Mouse (Mus musculus) thymus, adult 2 months (tissue): ENCODE measurements at regions not wholly inside any gene's neighbourhood (a gene's known extent, or its start where the extent isn't known, plus 50 kb on each side); places are given as distances from the start of the nearest gene placed in this dataset.

Experiments
- DNase-seq: peaks from one replicate; pipeline ENCODE4 v3.0.0; 2021
- H3K27ac ChIP-seq: fragments of 200-500 bp; 2 replicates; pipeline ENCODE4 v1.5.1; 2012; ENCODE audit warnings: low read length, control low read depth; ENCODE audit not compliant: control insufficient read depth, insufficient read depth
- H3K27me3 ChIP-seq: fragments of 200-500 bp; 2 replicates; pipeline ENCODE4 v1.6.1; 2012; ENCODE audit warnings: mild to moderate bottlenecking, low read length, moderate library complexity, mixed read lengths; ENCODE audit not compliant: control insufficient read depth, insufficient read depth
- H3K36me3 ChIP-seq: fragments of 200-500 bp; 2 replicates; pipeline ENCODE4 v1.6.1; 2012; ENCODE audit warnings: mild to moderate bottlenecking, low read length, moderate library complexity; ENCODE audit not compliant: control insufficient read depth, insufficient read depth
- H3K4me1 ChIP-seq: fragments of 200-500 bp; replicated peaks from 2 replicates; pipeline ENCODE4 v1.6.1; 2012; ENCODE audit warnings: low read length; ENCODE audit not compliant: control insufficient read depth, insufficient read depth
- H3K4me3 ChIP-seq: fragments of 200-500 bp; 2 replicates; pipeline ENCODE4 v1.5.1; 2012; ENCODE audit warnings: mild to moderate bottlenecking, low read length, control low read depth, moderate library complexity; ENCODE audit not compliant: control insufficient read depth, insufficient read depth
- CTCF ChIP-seq: fragments of 200-500 bp; IDR thresholded peaks from 2 replicates; pipeline ENCODE4 v1.5.1; 2012; ENCODE audit warnings: mild to moderate bottlenecking, control low read depth, low read length, moderate library complexity, borderline replicate concordance; ENCODE audit not compliant: control insufficient read depth, poor library complexity, insufficient read depth; ENCODE audit errors: extremely low read depth
- POLR2A ChIP-seq: fragments of 200-500 bp; IDR thresholded peaks from 2 replicates; pipeline ENCODE4 v1.6.1; 2012; ENCODE audit warnings: mild to moderate bottlenecking, low read length, control low read depth, moderate library complexity; ENCODE audit not compliant: control insufficient read depth, poor library complexity, insufficient read depth; ENCODE audit errors: extremely low read depth
- WGBS: fragments of 180-500 bp; shearing (Covaris S2); methylation state at CpG from one replicate; pipeline ENCODE4 v1.1.7; 2018; 5-methylcytosine and 5-hydroxymethylcytosine counted together

DNA sequence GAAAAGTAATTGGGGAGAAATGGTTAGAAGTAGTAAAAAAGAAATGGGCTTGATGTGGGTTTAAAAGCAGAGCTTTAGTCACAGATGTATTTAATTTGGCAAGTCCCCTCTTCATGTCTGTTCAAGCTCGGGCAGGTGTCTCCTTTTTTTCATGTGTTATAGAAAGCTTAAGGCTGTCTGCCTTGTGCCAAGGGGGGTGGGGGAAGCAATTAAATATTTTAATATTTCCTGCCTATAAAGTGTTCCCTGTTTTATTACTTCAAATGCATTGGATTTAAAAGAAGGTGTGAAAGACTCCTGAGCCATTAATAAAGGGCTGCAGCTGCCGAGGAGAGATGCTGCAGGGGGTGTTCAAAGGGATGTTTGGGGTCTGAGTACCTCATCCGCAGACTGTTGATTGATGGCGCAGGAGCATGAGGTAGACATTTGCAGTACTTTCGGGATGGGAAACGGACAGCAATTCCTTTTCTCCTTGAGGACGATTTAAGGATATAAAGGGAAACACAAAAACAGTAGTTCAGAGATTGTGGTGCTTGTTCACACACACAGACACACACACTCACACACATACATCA is 127.7 kb downstream of the Dusp6 start:
- 83% methylated on average over 7 of the region's 7 CpGs for WGBS
- TF ChIP-seq POLR2A (no peak), CTCF (no peak)
- Histone ChIP-seq H3K27ac (no peak overlapping the region), H3K4me3 (no peak overlapping the region), H3K27me3 (no peaks in the 10 kb centered on the region; the same call in 1 of the 2 replicates), H3K36me3 (no peaks in the 10 kb centered on the region), H3K4me1 (peaks cover 8% of the 10 kb centered on the region)
- no peak for DNase-seq

DNA sequence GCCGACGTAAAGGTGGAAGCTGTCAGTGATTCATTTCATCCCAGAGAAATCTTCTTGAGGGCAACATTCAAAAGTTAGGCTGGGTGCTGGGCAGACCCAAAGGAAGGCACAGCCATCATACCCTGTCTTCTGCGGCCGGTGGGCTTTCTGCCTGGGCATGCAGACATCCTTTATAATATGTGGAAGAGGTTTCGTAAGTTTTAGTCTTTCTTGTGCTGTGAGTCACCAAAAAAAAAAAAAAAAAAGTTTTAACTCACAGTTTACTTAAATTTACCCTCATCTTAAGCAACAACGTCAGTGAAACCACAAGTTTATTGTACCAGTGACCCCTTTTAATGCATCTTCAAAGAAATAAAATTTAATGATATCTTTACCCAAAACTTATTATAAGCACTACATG is 128.7 kb downstream of the Dusp6 start:
- 89% methylated on average over 6 of the region's 6 CpGs for WGBS
- Histone ChIP-seq H3K27me3 (no peaks in the 10 kb centered on the region; the same call in 1 of the 2 replicates), H3K4me3 (no peak overlapping the region), H3K4me1 (peaks cover 5% of the 10 kb centered on the region; the same call in 1 of the 2 replicates), H3K27ac (no peak overlapping the region), H3K36me3 (no peaks in the 10 kb centered on the region)
- DNase-seq = no peak
- TF ChIP-seq POLR2A = no peak
- no peak for TF ChIP-seq CTCF

DNA sequence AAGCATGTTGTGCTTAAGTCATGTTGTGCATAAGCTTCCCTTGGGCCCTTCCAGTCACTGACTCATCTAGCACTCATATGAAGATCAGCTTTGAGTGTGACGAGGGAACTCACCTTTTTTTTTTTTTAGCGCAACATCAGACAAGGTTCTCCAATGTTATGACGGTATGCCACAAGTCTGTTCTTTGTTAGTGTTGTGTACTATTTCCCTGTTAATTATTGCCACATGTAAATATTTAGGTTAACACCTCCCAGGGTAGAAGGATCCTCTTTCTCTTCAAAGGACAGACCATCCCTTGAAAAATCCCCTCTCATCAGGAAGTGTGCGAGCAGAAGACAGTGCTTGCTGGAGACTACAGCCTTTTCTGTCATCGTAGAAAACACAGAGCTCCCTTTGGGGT is 129.9 kb downstream of the Dusp6 start:
- Histone ChIP-seq H3K27ac (no peak overlapping the region), H3K4me1 (peaks cover 5% of the 10 kb centered on the region; the same call in 1 of the 2 replicates), H3K27me3 (no peaks in the 10 kb centered on the region; the same call in 1 of the 2 replicates), H3K4me3 (no peak overlapping the region), H3K36me3 (no peaks in the 10 kb centered on the region)
- TF ChIP-seq CTCF (no peak), POLR2A (no peak)
- DNase-seq = no peak
- WGBS = 17% methylated on average over 5 of the region's 5 CpGs

DNA sequence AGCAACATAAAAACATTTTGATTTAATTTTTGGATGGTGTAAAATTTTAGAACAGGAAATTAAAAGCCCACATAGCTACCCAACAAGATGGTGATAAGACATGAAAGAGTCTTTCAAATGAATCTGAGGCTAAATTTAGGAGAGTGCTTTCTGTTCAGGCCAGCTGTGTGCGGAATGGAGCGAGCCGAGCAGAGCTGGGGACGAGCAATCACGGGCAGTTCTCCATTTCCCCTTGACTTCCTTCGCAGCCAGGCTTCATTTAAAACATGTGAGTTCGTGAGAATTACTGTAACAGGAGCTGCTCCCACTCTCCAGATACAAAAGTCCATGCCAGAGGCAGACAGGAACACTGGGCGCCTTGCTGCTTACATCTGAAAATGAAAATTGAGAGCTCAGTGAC is 130.5 kb downstream of the Dusp6 start:
- WGBS = 3% methylated on average over 8 of the region's 8 CpGs
- H3K4me3 ChIP-seq = no peak overlapping the region
- H3K27ac ChIP-seq = no peak overlapping the region
- H3K4me1 ChIP-seq = peaks cover 5% of the 10 kb centered on the region; the same call in 1 of the 2 replicates
- no peak for TF ChIP-seq CTCF
- no peak for TF ChIP-seq POLR2A
- no peak for DNase-seq
- no peaks in the 10 kb centered on the region; the same call in 1 of the 2 replicates for H3K27me3 ChIP-seq
- H3K36me3 ChIP-seq = no peaks in the 10 kb centered on the region

DNA sequence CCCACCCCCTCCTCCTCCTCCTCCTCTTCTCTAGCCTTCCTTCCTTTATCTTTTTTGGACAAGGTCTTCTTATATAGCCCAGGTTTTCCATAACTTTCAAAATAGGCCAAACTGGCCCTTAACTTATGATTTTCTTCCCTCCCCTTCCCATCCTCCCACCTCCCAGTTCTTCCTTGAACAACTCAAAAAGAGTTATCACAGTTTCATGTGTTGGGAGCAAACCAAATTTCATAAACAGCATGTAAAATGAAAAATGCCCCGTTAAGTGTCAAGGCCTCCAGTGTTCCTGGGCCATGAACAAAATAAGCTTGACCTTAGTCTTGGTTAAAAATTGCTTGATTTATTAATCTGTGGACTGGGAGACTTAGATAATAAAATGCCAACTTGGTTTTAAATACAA is 132.4 kb downstream of the Dusp6 start:
- H3K4me1 ChIP-seq = peaks cover 5% of the 10 kb centered on the region; the same call in 1 of the 2 replicates
- DNase-seq = no peak
- H3K36me3 ChIP-seq = no peaks in the 10 kb centered on the region
- WGBS = 95% methylated on average over 1 of the region's 1 CpGs
- H3K27me3 ChIP-seq = no peaks in the 10 kb centered on the region
- no peak overlapping the region for H3K27ac ChIP-seq
- H3K4me3 ChIP-seq = no peak overlapping the region
- no peak for TF ChIP-seq POLR2A
- no peak for TF ChIP-seq CTCF

DNA sequence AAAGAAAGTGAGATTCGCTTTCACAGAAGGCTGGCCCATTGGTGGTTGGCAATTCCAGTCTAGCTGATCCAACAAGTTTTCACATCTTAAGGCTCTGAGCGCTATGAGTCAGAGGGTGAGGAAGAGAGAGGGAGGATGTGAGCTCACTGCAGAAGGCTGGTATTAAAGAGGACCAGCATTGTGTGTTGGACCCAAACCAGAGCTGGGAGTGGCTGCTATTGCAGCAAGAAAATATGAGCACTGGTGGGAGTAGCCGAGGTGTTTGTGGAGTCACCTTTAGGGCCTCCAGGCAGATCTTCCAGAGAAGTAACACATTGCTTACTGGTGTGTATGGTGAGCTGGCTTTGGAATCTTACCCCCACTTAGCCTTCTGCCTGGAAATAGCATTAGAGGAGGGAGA is 133.6 kb downstream of the Dusp6 start:
- H3K27me3 ChIP-seq = no peaks in the 10 kb centered on the region
- WGBS = 97% methylated on average over 3 of the region's 3 CpGs
- peaks cover 5% of the 10 kb centered on the region; the same call in 1 of the 2 replicates for H3K4me1 ChIP-seq
- H3K27ac ChIP-seq = no peak overlapping the region
- H3K36me3 ChIP-seq = no peaks in the 10 kb centered on the region
- H3K4me3 ChIP-seq = no peak overlapping the region
- TF ChIP-seq POLR2A (no peak), CTCF (no peak)
- DNase-seq = no peak

DNA sequence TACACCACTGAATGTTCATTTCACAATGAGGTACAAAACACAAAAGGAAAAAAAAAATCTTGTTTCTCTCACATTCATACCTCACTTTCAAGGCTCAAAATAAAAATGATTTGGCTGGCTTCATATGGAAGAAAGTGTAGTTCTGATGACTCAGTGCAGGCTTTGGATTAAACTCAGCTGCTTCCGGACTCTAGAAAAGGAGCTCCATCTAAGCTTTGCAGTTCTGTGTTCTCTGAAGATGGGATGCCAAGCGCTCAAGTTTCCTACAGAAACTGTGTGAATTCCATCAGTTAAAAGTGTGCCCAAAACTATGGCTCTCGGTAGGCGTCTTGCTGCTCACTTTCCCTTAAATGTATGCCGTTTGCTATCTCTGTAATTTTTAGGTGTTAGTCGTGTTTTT is 137.0 kb downstream of the Dusp6 start:
- TF ChIP-seq POLR2A (no peak), CTCF (no peak)
- Histone ChIP-seq H3K36me3 (no peaks in the 10 kb centered on the region), H3K27ac (no peak overlapping the region), H3K4me3 (no peak overlapping the region), H3K27me3 (no peaks in the 10 kb centered on the region), H3K4me1 (no peaks in the 10 kb centered on the region)
- 98% methylated on average over 6 of the region's 6 CpGs for WGBS
- DNase-seq = no peak
